Mouse (Mus musculus) lung, postnatal 36 days (tissue): Measurements from ENCODE around the gene Ergic1.

Source experiments
- DNase-seq: peaks from one replicate; pipeline ENCODE4 v3.0.0; 2022; ENCODE audit warnings: mixed read lengths

Gene Ergic1

DNA sequence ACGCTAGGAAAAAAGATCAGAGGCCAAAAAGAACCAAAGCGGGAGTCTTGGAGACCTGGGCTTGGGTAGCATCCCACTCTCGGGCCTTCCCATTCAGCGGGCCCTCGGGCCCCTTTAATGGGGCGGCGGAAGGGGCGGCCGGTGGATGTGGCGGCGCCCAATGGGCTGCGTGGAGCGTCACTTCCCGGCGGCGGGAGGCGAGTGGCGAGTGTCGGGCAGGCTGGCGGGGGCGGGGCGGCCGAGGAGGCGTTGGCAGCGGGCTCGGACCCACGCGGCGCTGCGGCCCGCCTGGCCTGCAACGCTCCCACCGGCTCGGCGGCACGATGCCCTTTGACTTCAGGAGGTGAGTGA is at the start of gene Ergic1:
Ergic1 (plus strand) TSS at position 200 of the 351 bp plus-strand sequence.
- peak; percentile 95 for DNase-seq

DNA sequence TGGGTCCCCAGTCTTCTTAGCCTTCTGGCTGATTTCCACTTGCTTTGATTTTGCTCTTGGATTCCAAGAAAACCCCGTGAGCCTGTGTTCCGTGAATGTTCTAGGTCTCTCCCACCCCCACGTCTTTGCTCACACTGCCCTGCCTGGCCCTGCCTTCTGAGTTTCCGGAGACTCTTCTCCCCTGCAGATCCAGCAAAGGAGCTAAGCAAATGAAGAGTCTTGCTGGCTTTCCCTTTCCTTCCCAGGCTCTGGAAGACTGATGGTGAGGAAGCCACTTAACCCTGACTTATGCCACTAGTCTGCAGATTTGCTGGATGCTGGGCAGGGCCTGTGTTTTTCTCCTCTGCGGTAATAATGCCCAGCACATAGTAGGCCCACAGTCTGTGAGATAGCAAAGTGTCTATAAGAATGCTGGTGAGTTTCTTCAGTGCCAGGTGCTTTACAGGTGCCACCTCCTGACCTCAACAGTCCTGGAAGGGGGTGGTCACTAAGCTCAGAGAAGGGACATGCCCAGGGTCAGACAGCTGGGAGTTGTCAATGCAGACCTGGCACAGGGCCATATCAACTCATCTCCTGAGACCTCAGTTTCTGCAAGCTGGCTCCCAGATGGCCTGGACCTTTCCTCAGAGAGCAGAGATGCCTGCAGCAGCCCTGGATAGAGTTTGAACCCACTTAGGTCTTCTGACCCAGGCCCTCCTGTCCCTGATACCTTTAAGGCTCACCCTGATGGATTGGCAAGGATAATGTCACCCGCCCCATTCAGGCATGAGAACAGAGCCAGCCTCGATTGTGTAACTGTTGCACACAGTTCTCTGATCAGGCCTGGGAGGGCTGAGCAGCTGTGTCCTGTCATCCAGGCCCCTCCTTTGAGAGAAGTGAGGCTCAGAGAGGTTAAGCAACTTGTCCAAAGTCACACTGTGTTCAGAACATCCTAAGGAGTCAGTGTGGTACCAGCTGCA is 49.2 kb upstream of the Ergic1 start:
- peak; percentile 86 for DNase-seq

DNA sequence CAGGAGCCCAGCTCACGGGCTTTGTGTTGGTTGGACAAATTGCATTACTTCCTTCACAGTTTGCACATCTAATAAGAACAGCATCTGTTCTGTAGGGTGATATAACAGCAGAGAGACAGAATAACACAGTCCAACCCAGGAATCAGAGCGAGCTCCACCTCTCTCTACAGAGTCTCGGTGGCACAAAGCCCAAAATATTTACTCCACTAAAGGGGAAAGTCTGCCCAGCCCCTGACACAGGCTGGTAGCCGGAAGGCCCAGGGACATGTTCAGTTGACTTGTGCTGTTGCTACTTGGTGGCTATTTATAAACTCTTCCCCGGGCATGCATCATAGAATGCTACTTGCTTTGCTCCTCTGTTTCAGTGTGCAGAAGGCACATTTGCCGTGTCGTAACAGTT is 48.3 kb upstream of the Ergic1 start:
- DNase-seq = peak; percentile 50

DNA sequence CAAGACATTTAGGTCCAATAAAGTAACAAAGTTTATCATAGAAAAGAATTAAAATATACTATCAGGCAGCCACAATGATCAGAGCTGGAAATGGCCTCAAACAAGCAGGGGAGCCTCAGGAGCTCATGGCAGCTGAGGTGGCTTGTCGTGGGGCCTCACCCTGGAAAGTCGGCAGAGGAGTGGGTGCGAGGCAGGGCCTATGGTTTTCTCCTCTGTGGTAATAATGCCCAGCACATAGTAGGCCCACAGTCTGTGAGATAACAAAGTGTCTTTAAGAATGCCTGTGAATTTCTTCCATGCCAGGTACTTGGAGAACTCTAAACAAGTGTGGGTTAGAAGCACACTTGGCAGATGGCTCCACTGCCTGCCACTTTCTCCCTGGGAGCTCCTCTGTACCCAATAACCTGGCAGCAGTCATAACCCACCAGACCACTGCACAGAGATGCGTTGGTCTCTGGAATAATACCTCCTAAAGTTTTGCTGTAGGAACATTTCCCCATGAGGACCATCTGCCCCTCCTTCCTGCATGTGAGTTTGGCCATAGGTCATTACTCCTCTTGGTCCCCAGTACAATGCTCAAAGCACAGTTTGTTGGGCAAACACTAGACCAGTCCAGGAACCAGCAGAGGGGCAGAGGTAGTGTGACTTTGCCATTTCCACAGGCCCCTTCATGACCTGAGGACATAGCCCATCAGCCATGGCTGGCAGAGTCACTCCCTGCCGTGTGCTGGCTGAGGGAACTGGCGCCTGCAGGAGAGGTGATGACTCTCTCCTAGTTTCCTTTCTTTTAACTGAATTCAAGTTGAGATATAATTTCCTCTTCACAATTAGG is 47.6 kb upstream of the Ergic1 start:
- DNase-seq = no peak

DNA sequence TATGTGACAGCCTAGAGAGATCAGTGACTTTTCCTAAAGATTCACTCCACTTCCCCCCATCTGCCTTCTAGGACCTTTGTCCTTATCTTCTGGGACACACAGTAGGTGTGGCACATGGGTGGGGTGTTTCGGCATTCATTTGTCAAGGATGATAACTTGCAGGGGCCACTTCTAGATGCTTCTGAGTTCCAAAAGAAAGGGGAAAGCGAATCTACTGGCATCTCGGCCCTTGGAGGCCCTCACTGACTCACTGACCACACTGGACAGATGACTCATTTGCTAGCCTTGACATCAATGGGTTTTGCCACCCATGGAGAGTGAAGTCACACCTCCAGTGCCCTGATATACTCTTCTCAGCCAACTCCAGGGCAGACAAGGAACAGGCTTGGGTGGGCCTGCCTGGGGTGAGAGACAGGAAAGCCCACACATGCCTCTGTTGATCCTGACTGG is 46.7 kb upstream of the Ergic1 start:
- peak; percentile 56 for DNase-seq

DNA sequence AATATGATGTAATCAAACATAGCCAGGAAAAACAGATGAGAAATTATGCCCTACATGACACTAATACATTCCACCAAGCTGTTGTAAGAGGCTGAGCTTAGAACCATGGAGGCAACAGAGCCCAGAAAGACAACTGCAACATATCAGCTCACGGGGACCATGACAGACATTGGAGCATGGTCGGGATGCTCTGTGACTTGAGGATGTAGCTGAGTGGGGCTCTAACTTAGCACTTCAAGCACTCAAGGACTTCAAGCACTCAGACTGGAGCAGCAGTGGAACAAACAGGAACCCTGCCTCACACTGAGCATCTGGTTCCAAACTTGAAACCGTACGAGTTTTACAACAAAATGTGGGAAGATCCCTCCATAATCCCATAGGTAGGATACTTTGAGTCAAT is 45.6 kb upstream of the Ergic1 start:
- DNase-seq = peak; percentile 54

DNA sequence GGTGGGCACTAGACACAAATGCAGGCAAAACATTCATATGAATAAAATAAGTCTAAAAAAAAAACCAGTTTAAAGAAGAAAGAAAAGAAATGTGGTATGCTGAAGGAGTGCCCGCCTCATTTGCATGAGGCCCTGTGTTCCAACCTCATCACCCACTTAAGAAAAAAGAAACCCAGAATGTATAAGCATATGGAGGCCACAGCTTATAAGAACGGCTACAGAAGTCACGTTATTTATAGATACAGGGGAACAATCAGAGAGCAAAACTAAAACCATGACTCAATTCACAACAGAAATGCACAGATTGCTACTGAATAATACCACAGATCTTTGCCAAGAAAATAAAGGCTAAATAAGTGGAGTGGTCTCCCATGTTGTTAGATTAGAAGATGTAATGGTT is 43.0 kb upstream of the Ergic1 start:
- no peak for DNase-seq

DNA sequence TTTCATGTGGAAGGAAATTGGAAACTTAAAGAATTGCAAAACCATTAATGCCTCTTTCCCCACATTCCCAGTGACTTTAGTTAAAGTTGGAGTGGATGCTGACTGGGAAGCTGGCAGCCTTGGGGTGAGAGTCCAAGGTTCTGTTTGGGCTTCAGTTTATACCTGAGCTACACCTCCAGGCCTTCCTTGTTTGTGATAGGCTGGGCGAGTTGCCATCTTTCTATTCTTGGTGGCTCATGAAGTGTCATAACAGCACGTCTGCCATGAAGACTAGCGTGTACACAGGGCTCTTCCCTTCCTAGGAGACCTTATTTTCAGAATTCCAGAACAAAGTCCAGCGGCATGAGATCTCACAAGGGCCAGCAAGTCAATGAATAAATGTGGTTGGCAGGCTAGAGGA is 38.6 kb upstream of the Ergic1 start:
- DNase-seq = no peak

DNA sequence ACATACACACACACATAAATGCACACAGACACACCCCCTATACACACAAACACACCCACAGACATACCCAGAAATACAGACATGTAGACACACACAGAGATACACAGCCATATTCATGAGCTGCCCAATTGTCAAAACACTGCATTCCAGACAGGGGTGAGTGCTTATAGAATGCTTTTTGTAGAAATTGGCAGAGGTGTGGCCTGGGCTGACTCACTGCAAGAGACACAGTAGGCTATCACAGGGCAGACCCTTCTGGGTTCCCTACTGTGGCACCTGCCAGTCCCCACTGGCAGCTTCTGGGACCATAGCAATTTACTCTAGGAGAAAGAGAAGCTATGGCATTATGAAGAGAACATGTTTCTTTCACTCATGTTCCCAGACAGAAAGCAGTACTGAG is 37.0 kb upstream of the Ergic1 start:
- DNase-seq = no peak

DNA sequence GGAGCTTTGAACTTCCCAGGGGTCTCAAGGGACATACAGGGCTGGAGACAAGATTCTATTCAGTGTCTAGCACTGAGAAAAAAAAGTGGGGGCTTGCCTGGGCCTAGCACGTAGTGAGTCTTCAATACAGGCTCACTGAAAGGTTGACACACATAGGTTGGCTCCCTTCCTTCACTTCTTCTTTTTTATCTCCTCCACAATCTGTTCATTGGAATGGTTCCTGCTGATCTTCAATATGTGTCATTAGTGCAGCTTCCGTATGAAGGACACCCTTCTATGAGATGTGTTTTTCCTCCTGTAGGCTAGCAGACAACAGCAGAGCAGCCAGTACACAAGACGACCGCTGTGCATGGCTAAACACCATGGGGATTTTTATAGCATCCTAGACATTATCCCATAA is 36.5 kb upstream of the Ergic1 start:
- no peak for DNase-seq

DNA sequence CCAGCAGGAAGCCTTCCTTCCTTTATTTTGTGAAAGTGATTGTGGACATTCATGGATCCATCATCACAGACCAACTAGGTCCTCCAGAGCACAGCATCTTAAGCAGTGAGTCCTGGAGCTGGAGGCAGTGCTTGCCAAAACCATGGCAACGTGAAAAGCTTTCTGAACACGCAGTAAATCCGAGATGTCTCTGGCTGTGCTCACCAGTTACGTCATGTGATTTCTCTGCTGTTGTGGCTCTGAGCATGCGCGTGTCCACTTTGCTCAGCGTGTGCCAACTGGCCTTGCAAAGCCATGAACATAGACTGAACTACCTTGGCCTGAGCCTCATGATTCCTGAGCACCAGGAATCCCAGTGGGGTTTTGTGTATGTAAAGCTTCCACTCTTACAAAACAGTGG is 36.0 kb upstream of the Ergic1 start:
- DNase-seq = peak; percentile 53

DNA sequence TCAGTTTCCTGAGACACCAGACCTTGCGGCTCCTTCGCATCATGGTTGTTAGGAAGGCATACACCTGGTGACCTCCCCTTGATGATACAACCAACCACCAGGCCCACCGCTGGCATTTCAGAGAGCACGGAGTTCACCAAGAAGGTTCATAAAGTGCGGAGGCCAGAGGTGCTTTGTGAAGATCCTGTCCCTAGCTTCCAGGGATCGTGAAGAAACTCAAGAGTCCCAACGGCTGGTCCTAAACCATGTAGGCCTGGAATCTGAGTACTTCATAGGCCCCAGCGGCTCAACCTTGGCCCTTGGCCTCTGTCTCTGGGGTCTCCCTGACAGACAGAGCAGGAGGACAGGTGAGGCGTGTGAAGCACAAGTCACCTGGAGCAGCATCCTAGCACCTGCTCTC is 34.0 kb upstream of the Ergic1 start:
- DNase-seq = no peak

DNA sequence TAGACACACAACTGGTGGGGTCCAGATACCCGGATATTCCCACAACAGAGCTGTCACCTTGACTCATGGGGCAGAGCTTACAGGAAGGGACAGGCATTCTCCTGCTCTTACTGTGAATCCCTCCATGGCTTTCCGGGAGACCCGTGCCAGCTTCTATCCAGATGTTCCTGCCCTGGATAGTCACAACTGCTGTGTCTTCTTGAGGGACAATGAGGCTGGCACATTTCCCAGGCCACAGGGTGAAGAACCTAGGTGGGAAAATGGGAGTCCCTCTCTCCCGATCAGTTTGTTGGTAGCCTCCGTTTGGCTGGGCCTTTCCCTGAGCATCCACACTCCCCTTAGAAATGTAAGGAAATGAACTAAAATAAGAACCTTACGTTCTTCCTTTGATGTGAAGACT is 32.5 kb upstream of the Ergic1 start:
- no peak for DNase-seq

DNA sequence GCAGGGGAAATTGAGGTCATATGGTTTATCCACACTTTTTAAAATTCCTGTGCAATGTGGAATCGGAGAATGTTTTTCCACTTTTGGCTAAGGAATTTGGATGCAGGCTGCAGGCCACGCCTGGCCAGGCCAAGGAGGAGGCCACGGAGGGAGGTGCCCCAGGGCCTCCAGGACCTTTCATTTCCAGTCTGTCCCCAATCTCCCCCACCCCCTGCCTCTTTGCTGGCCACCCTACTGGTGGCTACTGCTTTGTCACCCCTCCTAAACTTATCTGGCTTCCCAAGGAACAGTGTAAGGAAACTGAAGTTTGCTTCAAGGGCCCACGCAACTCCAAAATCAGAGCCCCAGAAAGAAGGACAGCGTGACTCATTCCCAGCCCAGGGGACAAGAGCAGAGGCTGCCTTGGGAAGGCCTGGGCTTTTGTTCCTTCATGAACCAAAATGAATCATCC is 31.5 kb upstream of the Ergic1 start:
- peak; percentile 56 for DNase-seq

DNA sequence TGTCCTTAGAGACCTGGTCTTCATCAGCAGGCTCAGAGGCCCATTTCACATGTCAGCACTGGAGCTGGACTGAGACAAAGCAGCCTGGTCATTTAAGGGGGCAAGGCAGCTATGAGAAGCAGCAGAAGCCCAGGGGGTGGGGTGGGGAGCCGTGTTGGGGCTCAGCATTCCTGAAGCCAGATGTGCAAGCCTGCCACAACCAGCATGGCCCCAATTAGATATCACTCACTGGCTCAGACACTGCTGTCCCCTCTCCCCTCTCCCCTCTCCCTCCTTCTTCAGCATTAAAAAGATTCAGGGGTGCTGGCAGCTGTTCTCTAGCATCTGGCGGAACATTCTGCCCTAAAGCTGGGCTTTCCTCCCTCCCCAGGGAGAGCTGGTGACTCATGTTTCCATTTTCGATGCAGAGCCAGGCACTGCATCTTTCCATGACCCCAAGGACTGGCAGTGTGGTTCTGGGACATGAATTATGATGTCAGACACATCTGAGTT is 30.7 kb upstream of the Ergic1 start:
- peak; percentile 76 for DNase-seq

DNA sequence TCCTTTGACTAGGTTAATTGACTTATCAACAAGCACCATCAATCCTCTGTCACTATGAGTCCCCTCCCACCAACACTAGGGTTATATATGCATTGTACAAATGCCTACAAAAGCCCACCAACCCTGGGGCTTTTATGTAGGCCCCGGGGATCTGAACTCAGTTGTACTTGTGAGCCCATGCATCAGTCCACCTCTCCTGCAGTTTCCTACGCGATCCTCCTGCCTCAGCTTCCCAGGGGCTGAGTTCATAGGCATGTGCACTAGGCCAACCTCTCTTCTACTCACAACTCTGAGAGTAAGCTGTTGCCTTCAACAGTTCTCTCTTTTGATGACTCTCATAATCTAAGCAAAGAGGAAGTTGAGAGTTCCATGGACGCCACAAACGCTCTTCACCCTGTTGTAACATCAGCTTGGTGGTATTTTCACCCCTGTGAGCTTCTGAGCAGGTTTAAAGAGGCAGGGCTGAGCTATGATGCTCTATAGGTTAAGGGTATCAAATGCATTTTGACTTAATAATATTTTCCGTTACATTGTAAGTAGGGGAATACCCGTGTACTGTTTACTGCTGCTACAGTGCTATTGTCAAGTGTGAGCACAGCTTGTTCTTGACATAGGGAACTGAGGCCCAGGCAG is 29.8 kb upstream of the Ergic1 start:
- DNase-seq = no peak

DNA sequence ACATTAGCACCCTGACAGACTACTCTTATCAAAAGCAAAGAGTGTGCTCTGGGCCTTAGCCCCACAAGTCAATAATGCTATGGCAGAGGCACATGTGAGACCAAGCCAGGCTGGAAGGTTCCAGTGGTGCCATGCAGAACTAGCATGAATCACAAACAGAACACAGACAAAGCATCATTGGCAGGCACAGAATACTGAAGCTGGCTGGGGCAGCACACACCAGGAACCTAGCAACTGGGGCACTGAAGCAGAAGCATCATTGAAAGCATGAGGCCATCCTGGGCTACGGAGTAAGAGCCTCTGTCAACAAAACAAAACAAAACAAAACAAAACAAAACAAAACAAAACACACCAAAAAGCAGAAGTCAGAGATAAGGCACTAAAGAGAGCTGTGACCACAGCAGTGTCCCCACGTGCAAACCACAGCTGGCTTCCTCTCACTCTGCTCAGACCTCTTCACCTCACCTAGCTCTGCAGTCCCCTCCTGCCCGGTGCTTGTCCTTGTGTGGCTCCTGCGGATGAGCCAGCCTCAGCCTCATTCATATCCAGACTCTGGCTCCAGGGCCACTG is 28.7 kb upstream of the Ergic1 start:
- peak; percentile 45 for DNase-seq

DNA sequence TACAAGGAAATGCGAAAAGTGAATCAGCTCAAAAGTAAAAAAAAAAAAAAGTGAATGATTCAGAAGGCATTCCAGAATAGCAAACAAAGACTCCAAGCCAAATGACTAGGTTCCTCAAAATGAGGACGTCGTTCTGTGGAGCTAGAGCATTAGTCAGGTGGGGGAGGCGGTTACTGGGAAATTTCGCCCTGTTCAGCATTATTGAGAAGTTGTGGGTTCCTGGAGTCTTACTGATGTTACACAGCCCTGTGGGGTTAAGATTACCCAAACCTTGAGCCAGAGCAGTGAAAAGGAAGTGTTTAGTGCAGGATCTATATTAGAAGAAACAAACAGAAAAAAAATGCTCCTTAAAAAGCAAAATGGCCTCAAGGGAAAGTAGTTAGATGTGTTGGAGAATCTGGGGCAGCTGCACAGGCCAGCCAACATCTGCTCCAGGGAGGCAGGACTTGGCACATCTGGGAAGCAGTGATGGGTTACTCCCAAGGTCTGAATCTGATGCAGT is 27.4 kb upstream of the Ergic1 start:
- DNase-seq = peak; percentile 79

DNA sequence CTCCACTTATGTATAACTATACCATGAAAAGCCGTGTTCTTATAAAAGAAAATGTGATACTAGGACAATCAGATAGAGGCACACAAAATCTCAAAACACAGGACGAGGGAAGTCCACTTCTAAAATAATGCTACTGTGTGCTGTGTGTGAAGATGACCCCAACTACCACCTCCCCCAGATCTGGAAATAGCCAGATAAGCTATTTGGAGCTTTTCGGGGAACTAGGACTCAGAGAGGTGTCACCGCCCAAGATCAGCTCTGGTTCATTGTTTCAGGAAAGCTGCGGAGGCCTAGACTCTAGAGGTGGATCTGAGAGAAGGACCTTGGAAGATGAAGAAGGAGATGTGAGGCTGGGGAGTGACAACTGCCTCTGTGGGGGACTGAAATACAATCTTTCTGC is 26.6 kb upstream of the Ergic1 start:
- DNase-seq = no peak

DNA sequence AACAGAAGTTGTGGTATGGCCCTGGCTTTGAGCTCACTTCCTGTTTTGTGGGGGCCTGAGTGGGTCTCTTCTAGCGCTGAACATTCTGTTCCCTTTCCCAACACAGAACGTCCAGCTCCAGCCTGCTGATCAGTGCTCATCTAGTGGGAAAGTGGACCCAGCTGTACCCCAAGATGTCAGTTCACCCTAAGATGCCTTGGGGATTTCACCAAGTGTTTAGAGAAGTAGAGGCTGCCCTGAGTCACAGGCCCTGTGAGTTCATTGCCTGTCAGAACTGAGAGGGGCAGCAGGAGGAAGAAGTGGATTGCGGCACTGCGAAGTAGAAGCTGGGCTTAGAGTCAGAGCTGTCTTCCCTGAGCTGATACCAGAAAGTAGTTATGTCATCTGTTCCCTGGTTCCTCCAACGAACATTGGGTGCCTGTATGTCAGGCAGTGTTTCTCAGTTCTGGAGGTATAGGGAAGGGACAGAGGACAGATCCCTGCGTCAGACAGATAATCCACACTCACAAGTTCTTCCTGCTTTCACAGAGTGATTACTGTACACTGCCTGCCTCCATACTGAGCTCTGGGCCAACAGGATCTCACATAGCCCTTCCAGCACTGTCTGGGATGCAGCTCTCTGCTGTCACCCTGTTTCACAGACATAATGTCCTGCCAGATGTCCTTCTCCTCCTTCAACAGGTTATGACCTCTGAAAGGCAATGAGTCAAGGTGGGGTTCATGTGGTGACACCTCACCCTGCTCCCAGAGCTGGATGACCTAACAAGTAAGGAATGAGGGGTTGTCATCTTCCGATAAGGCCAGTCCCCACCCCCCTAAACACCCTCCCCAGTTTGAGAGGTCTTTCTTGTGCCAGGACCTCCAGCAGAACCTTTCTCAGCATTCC is 25.8 kb upstream of the Ergic1 start:
- DNase-seq = peak; percentile 68

DNA sequence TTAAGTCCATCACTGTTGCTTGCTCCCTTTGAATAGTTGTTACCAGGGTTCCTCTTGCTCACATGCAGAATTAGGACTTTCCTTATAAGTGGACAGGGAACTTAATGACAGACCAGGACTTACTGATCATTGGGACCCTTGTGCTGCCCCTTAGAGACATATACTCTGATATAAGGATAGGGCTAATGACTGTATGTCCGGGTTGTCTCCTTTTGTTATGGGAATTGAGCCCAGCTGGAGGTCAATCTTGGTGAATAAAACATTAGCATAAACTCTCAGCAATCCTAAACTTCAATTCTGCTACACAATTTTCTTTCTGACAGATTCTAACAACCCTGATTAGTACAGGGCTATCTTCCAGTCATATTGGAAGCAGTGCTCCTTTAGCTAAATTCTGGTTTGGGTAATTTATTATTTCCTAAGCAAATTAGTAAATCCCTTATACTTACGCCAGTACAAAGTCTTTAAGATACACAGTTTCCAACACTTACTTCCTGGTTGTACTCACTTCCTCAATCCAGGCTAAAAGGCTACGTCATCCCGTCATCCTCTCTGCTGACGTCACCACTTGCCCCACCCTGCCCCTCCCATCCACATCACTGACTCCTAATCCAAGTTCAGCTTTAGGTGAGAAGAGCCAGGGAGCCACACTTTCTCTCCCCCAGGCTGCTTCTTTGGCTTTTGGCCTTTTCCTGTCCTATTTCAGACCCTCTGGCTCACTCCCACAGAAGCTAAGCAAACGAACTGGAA is 23.4 kb upstream of the Ergic1 start:
- DNase-seq = peak; percentile 69
